Mouse (Mus musculus): ENCODE results near the gene Pou2f3. TPM values are rescaled to one million over a fixed set of nuclear protein-coding genes. Genes with fewer than 3 reads are reported as not detected.

The Pou2f3 gene
- total and polyA plus RNA-seq, 3 experiments = not detected

GRCm38 (mm10) chr9:43178172-43178571, 32.0 kb downstream of the Pou2f3 start:
- H3K36me3 ChIP-seq (ENCODE audit: control insufficient read depth in 1 of 2, insufficient read depth in 2 of 2, low read length in 2 of 2) = no peaks in the 10 kb centered on the region
- H3K9me3 ChIP-seq (replicated peaks; ENCODE audit: insufficient read depth, low read length) = no peaks in the 10 kb centered on the region
- no peak for DNase-seq (ENCODE audit: low read depth, low spot score)
- no peak for TF ChIP-seq CHD1 (IDR thresholded peaks at IDR 0.05; ENCODE audit: low read depth, low read length)
- peak; percentile 12; the same call in 1 of the 2 replicates for TF ChIP-seq RAD21 (IDR thresholded peaks at IDR 0.05; ENCODE audit: low read depth, low read length)
- TF ChIP-seq SMC3 (IDR thresholded peaks at IDR 0.05; ENCODE audit: low read depth, low read length) = no peak
- peak in 1 of 3 experiments; percentile 13; a peak in 2 of 6 replicates for TF ChIP-seq CTCF (IDR thresholded peaks at IDR 0.05 in 2 of 3, conservative IDR thresholded peaks at IDR 0.05 in 1 of 3; ENCODE audit: control insufficient read depth in 1 of 3, insufficient read depth in 1 of 3, low read depth in 2 of 3, low read length in 3 of 3, poor library complexity in 1 of 3, severe bottlenecking in 1 of 3)
- TF ChIP-seq TBP (IDR thresholded peaks at IDR 0.05; ENCODE audit: low read depth, low read length) = no peak
- TF ChIP-seq TAL1 (IDR thresholded peaks at IDR 0.05; ENCODE audit: low read length) = no peak
- TF ChIP-seq ZMIZ1 (IDR thresholded peaks at IDR 0.05; ENCODE audit: low read depth, low read length) = no peak
- TF ChIP-seq BHLHE40 (IDR thresholded peaks at IDR 0.05; ENCODE audit: borderline replicate concordance, low read depth, low read length) = no peak
- no peak for TF ChIP-seq POLR2A (IDR thresholded peaks at IDR 0.05; ENCODE audit: control insufficient read depth in 1 of 2, insufficient read depth in 1 of 2, low read depth in 1 of 2, low read length in 2 of 2, poor library complexity in 1 of 2)
- peaks cover 7 to 27% of the 10 kb centered on the region in 2 experiments; a peak in 3 of 4 replicates for H3K27me3 ChIP-seq (ENCODE audit: control insufficient read depth in 1 of 2, insufficient read depth in 2 of 2, low read length in 2 of 2)
- no peaks in the 10 kb centered on the region for H3K79me2 ChIP-seq (ENCODE audit: control insufficient read depth, insufficient read depth, low read length, poor library complexity)
- no peaks in the 10 kb centered on the region for H3K4me1 ChIP-seq (ENCODE audit: control insufficient read depth in 1 of 2, insufficient read depth in 2 of 2, low read length in 2 of 2)
- no peak overlapping the region for H3K9ac ChIP-seq (ENCODE audit: control insufficient read depth, low read depth, low read length, poor library complexity, severe bottlenecking)
- H3K4me3 ChIP-seq (ENCODE audit: control insufficient read depth in 1 of 2, insufficient read depth in 1 of 2, low read depth in 2 of 2, low read length in 2 of 2) = no peak overlapping the region
- H3K27ac ChIP-seq (ENCODE audit: control insufficient read depth, low read depth, low read length) = no peak overlapping the region

GRCm38 (mm10) chr9:43167081-43167480, 43.1 kb downstream of the Pou2f3 start:
- no peak overlapping the region for H3K27ac ChIP-seq (ENCODE audit: control insufficient read depth, low read depth, low read length)
- no peak for DNase-seq (ENCODE audit: low read depth, low spot score)
- no peak for TF ChIP-seq TBP (IDR thresholded peaks at IDR 0.05; ENCODE audit: low read depth, low read length)
- TF ChIP-seq GABPA (IDR thresholded peaks at IDR 0.05; ENCODE audit: low read depth, low read length) = no peak
- TF ChIP-seq ZNF384 (IDR thresholded peaks at IDR 0.05; ENCODE audit: low read depth, low read length) = no peak
- no peak for TF ChIP-seq JUND (IDR thresholded peaks at IDR 0.05; ENCODE audit: low read depth, low read length)
- TF ChIP-seq TAL1 (IDR thresholded peaks at IDR 0.05; ENCODE audit: low read length) = no peak
- TF ChIP-seq UBTF (IDR thresholded peaks at IDR 0.05; ENCODE audit: borderline replicate concordance, insufficient read depth, low read depth, low read length) = no peak
- TF ChIP-seq RCOR1 (IDR thresholded peaks at IDR 0.05; ENCODE audit: low read depth, low read length) = no peak
- no peak for TF ChIP-seq MAZ (IDR thresholded peaks at IDR 0.05; ENCODE audit: low read depth, low read length)
- no peak for TF ChIP-seq CTCF (IDR thresholded peaks at IDR 0.05 in 2 of 3, conservative IDR thresholded peaks at IDR 0.05 in 1 of 3; ENCODE audit: control insufficient read depth in 1 of 3, insufficient read depth in 1 of 3, low read depth in 2 of 3, low read length in 3 of 3, poor library complexity in 1 of 3, severe bottlenecking in 1 of 3)
- TF ChIP-seq MYB (IDR thresholded peaks at IDR 0.05; ENCODE audit: low read depth, low read length) = no peak
- TF ChIP-seq HCFC1 (IDR thresholded peaks at IDR 0.05; ENCODE audit: low read depth, low read length) = no peak
- no peak for TF ChIP-seq NELFE (IDR thresholded peaks at IDR 0.05; ENCODE audit: low read depth, low read length)
- TF ChIP-seq KAT2A (conservative IDR thresholded peaks at IDR 0.05; ENCODE audit: low read depth, low read length) = no peak
- TF ChIP-seq E2F4 (IDR thresholded peaks at IDR 0.05; ENCODE audit: borderline replicate concordance, low read depth, low read length) = no peak
- no peaks in the 10 kb centered on the region for H3K36me3 ChIP-seq (ENCODE audit: control insufficient read depth in 1 of 2, insufficient read depth in 2 of 2, low read length in 2 of 2)
- no peaks in the 10 kb centered on the region for H3K79me2 ChIP-seq (ENCODE audit: control insufficient read depth, insufficient read depth, low read length, poor library complexity)
- no peaks in the 10 kb centered on the region for H3K4me1 ChIP-seq (ENCODE audit: control insufficient read depth in 1 of 2, insufficient read depth in 2 of 2, low read length in 2 of 2)
- H3K4me3 ChIP-seq (ENCODE audit: control insufficient read depth in 1 of 2, insufficient read depth in 1 of 2, low read depth in 2 of 2, low read length in 2 of 2) = no peak overlapping the region
- H3K9ac ChIP-seq (ENCODE audit: control insufficient read depth, low read depth, low read length, poor library complexity, severe bottlenecking) = no peak overlapping the region
- H3K9me3 ChIP-seq (replicated peaks; ENCODE audit: insufficient read depth, low read length) = no peaks in the 10 kb centered on the region
- H3K27me3 ChIP-seq (ENCODE audit: control insufficient read depth in 1 of 2, insufficient read depth in 2 of 2, low read length in 2 of 2) = peaks cover 0 to 6% of the 10 kb centered on the region in 2 experiments; a peak in 3 of 4 replicates

Measured in MEL (cell line).